In genomic region chr3:52351901-52352300, GRCm38 (mm10) we compare ENCODE assay signal across 20 mouse cellular contexts.
DNase-seq lines count a peak whose midpoint lies in the region; ATAC-seq and TF ChIP-seq lines count a peak whose summit lies in the region.
"Had no signal": no experiment of that assay in that cellular context is flagged by ENCODE, and none has a peak within 500 bp of the region (broad histone marks: within the 10 kb centered on the region; RNA-seq: fewer than 3 reads in every experiment).

No protein-coding gene starts in this region.

- no peak for TF ChIP-seq CTCF in liver, postnatal 0 days (IDR thresholded peaks at IDR 0.05; ENCODE audit: low read depth)

- H3K9ac ChIP-seq in liver, postnatal 0 days (replicated peaks) = no peak overlapping the region
- H3K9ac ChIP-seq in liver, embryonic 12.5 days = no peak overlapping the region

- no peak overlapping the region for H3K4me3 ChIP-seq in heart, embryonic 10.5 days
- no peak overlapping the region for H3K4me3 ChIP-seq in liver, postnatal 0 days (ENCODE audit: low read depth, low read length)
- no peak overlapping the region for H3K4me3 ChIP-seq in liver, embryonic 12.5 days

- 87% methylated on average over 9 of the region's 9 CpGs for WGBS in heart, embryonic 10.5 days
- WGBS in liver, postnatal 0 days (ENCODE audit: insufficient replicate concordance) = 80% methylated on average over 9 of the region's 9 CpGs
- 72% methylated on average over 9 of the region's 9 CpGs for WGBS in liver, embryonic 12.5 days (ENCODE audit: insufficient replicate concordance)

- H3K27me3 ChIP-seq in heart, embryonic 10.5 days (ENCODE audit: insufficient read depth, poor library complexity, severe bottlenecking) = no peaks in the 10 kb centered on the region
- no peaks in the 10 kb centered on the region for H3K27me3 ChIP-seq in liver, postnatal 0 days (ENCODE audit: insufficient read depth, low read length)
- H3K27me3 ChIP-seq in liver, embryonic 12.5 days (replicated peaks) = no peaks in the 10 kb centered on the region
- H3K27me3 ChIP-seq: CH12.LX, Patski had no signal

- no peak for TF ChIP-seq EP300 in liver, postnatal 0 days (IDR thresholded peaks at IDR 0.05; ENCODE audit: low read depth)

- no peaks in the 10 kb centered on the region for H3K9me3 ChIP-seq in heart, embryonic 10.5 days
- no peaks in the 10 kb centered on the region for H3K9me3 ChIP-seq in liver, postnatal 0 days (ENCODE audit: low read length)
- H3K9me3 ChIP-seq in liver, embryonic 12.5 days (replicated peaks) = no peaks in the 10 kb centered on the region

- no peak overlapping the region for H3K4me2 ChIP-seq in liver, postnatal 0 days (ENCODE audit: low read depth, low read length)
- H3K4me2 ChIP-seq in liver, embryonic 12.5 days = no peak overlapping the region

- no peaks in the 10 kb centered on the region for H3K36me3 ChIP-seq in heart, embryonic 10.5 days
- H3K36me3 ChIP-seq in liver, postnatal 0 days (replicated peaks; ENCODE audit: insufficient read depth, low read length) = 0 out of 2 replicates have a peak, but pooled peaks cover 3% of the 10 kb centered on the region
- no peaks in the 10 kb centered on the region for H3K36me3 ChIP-seq in liver, embryonic 12.5 days
- H3K36me3 ChIP-seq: G1E had no signal

- DNase-seq in heart, adult 11 months = peak; percentile 71
- DNase-seq in heart, adult 9 months (ENCODE audit: low spot score in 2 of 2) = no peak
- DNase-seq in heart, embryonic 10.5 days (ENCODE audit: low spot score) = peak; percentile 68
- no peak for DNase-seq in heart, adult 18-20 months
- DNase-seq in liver, postnatal 0 days = no peak
- DNase-seq: adrenal gland, adult 2 months; adrenal gland, adult 8-10 months; adrenal gland, postnatal 10 days; adrenal gland, postnatal 14 days; adrenal gland, postnatal 25 days; adrenal gland, postnatal 36 days; B cell, adult 2 months; cerebellum, adult 11 months; cerebellum, adult 11-12 months; cerebellum, adult 18-20 months had no signal

- 0 out of 2 replicates have a peak, but pooled peaks have one; percentile 12 for ATAC-seq in liver, postnatal 0 days
- no peak for ATAC-seq in liver, embryonic 12.5 days
- ATAC-seq: activated CD4-positive, CD25-positive, alpha-beta regulatory T cell, adult 4 months; Patski had no signal

- 0 out of 2 replicates have a peak, but pooled peaks cover 5% of the 10 kb centered on the region for H3K4me1 ChIP-seq in heart, embryonic 10.5 days
- H3K4me1 ChIP-seq in liver, postnatal 0 days (ENCODE audit: insufficient read depth) = peaks cover 9% of the 10 kb centered on the region; the same call in 1 of the 2 replicates
- H3K4me1 ChIP-seq in liver, embryonic 12.5 days = no peaks in the 10 kb centered on the region

- no peak overlapping the region for H3K27ac ChIP-seq in heart, embryonic 10.5 days
- H3K27ac ChIP-seq in liver, postnatal 0 days (ENCODE audit: low read depth) = no peak overlapping the region
- no peak overlapping the region for H3K27ac ChIP-seq in liver, embryonic 12.5 days

Comparison
In these comparisons a context has a peak if more than half of its experiments do, and no peak if none do; other contexts are left out.
1. DNase-seq: peak in heart, adult 11 months (single experiment) and heart, embryonic 10.5 days (single experiment); none in heart, adult 9 months (0 of 2), heart, adult 18-20 months (0 of 2) and liver, postnatal 0 days (single experiment).